Mouse (Mus musculus) megakaryocyte, adult 5-6 weeks (primary cell): ENCODE results near the gene Mlst8. TPM values are rescaled to one million over a fixed set of nuclear protein-coding genes. Genes with fewer than 3 reads are reported as not detected.
"Not testable (repeated sequence)": the region's sequence is repeated elsewhere in the genome, so short reads cannot be mapped to it uniquely, and the experiment has no call there.

ENCODE experiments used
- ATAC-seq: 2 replicates; pipeline ENCODE4 v1.8.0; 2016; ENCODE audit warnings: mild to moderate bottlenecking, inconsistent platforms; ENCODE audit not compliant: poor library complexity, severe bottlenecking
- total RNA-seq, 2 experiments: library from RNA; stranded (forward) in 1 of 2; stranded (reverse) in 1 of 2; fragments of 153-499, 151-499 nt in 1 of 2; fragments of 221-1000, 200-1000 nt in 1 of 2; gene quantifications; 2 replicates each; pipeline versions ENCODE4 v1.2.3 to v1.2.4; 2015 to 2017

Mlst8 gene
- total RNA-seq, 2 experiments from 2014 or later, result 12.5 to 42.3 TPM

DNA sequence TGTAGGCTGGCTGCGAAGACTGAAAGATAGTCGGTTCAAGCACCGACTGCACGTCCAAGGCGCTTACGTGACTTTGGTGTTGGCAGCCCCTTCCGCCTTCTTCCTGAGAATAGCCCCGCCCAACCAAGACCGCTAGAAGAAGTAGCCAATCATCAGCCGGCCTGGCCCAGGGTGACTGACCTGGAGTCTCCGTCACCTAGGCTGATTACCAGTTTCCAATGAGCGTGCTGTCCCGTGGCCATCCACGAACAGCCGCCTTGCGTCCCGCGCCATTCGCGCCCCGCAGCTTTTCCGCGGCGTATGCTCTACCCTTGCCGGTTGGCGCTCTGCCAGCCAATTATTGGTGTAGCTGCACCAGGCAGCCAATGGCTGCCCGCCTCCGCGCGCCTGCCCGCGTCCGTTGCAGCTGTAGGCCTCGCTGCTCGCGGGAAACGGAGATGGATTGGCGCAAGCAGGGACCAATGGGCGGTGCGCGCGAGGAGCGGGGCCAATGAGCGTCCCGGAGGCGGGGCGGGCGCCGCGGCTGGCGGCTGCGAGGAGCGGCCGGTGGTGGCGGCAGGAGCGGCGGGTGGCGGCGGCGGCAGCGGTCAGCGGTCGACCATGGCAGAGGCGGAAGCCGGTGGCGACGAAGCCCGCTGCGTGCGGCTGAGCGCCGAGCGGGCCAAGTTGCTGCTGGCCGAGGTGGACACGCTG is 8.8 kb downstream of the Mlst8 start, which contains the start of the genes E4f1 and Pgp:
TSS of gene E4f1 (minus strand) at position 404 of the 693 bp plus-strand sequence.
TSS of gene Pgp (plus strand) at position 483 of the 693 bp plus-strand sequence.
- peak; percentile 96 for ATAC-seq

DNA sequence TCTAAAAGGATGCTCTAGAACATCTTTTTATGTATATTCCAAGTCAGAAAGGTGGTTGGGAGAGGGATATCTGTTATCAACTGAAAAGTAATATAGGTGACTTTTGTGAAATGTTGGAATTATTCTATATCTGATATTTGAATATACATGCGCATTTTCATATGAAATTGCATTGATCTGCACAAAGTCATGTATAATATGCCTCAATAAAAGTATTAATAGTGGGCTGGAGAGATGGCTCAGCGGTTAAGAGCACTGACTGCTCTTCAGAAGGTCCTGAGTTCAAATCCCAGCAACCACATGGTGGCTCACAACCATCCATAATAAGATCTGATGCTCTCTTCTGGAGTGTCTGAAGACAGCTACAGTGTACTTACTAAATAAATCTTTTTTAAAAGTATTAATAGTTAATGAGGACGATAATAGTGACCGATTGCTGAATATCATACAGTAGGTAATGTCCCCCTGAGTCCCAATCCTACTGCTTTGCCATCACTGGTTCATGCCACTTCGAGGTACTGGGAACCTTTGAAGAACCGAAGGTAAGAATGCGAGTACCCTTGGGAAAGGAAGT is 9.5 kb downstream of the Mlst8 start:
- no peak for ATAC-seq

DNA sequence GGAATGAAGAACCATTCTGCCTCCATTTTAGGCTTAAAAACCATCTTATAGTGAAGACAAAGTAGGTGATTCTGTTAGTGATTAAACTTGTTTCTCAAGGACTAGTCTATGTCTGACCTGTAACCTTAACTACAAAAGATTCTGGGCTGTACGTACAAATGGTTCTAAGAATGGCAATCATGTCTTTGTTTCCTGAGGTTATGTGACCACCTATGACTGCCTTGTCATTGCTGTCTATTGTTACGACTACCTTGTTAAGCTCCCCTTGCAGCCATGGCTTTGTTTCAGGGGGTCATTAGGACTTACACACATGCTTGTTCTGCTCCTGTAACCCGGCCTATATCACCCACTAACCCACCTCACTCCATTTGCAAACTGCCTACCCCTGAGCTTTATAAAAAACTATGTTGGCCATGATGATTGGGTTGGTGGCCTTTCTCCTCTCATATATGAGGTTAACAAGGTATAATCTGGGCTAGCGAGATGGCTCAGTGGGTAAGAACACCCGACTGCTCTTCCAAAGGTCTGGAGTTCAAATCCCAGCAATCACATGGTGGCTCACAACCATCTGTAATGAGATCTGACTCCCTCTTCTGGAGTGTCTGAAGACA is 10.1 kb downstream of the Mlst8 start:
- ATAC-seq, result no peak

DNA sequence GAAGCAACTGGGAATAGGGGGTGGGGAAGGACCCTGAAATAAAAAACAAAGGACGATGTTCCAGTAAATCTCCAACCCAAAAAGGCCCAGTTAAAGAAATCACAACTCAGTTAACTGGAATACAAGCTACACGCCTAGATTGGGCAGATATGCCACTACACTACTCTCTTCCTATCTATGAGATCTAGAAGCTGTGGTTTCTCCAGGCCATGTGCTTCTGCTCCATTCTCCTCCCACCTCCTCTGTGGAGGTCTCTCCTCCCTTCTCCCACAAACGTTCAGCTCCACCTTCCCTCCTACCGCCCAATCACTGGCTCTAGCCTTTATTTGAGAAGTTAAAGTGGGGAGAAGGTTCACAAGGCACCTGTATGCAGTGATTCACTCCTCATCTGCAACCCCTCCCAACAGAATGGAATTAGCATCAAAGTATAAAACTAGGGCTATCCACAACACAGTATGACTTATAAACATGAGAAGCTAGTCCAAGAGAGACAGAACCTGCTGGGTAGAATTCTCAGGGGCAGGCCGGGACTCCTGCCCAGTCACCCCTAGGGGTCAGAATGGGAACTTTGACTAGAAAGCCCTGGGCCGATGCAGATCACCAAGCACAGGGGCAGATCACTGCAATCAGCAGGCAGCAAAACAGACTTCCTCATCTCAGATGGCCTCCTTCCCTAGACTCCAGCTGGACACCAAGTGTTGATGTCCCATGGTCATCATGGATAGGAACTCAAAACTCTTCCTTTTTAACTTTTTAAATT is 15.3 kb downstream of the Mlst8 start:
- ATAC-seq, result peak; percentile 82

DNA sequence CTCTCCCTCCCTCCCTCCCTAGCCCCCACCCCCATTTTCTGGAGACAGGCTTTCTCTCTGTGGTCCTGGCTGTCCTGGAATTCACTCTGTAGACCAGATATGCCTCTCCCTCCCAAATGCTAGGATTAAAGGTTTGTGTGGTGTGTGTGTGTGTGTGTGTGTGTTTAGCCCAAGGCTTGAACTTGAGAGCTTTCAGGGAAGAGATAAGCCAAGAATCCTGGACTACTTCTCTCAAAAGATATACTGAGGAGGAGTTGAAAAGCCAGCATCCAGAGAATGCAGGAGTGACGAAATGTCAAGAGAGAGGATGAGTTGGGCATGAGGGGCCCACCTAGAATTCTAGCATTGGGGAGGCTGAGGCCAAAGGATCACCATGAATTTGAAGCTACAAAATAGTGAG is 15.9 kb downstream of the Mlst8 start:
- ATAC-seq, result no peak

DNA sequence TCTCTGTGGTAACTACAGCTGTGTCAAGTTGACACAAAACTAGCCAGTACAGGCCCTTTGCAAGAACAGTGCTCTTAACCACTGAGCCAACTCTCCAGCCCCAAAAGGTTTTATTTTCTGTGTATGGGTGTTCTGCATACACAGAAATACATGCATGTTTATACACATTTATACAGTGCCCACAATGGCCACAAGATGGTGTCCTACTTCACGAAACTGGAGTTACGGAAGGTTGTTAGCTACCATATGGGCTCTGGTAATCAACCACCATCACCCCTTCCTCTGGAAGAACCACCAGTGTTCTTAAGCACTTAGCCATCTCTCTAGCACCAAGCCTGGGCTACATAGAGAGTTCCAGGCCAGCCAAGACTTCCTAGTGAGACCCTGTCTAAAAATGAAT is 17.3 kb downstream of the Mlst8 start:
- peak; percentile 49; the same call in 1 of the 2 replicates for ATAC-seq

DNA sequence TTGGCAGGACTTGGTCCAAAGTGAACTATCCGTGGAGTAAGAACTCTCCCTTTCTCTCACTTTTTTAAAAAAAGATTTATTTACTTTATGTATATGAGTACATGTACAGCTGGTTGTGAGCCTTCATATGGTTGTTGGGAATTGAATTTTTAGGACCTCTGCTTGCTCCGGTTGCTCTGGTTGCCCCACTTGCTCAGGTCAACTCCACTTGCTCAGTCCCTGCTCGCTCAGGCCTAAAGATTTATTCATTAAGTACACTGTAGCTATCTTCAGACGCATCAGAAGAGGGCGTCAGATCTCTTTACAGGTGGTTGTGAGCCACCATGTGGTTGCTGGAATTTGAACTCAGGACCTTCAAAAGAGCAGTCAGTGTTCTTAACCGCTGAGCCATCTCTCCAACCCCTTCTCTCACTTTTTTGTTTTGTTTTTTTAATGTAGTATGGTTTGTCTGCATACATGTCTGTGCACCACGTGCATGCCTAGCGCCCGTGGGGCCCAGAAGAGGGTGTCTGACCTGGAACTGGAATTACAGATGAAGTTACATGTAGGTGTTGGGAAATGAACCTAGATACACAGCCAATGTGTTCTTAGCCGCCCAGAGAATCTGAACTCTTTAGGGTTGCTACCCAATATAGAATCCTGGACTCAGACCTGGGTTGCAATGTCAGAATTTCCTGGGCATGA is 23.2 kb downstream of the Mlst8 start:
- not testable (repeated sequence) for ATAC-seq

DNA sequence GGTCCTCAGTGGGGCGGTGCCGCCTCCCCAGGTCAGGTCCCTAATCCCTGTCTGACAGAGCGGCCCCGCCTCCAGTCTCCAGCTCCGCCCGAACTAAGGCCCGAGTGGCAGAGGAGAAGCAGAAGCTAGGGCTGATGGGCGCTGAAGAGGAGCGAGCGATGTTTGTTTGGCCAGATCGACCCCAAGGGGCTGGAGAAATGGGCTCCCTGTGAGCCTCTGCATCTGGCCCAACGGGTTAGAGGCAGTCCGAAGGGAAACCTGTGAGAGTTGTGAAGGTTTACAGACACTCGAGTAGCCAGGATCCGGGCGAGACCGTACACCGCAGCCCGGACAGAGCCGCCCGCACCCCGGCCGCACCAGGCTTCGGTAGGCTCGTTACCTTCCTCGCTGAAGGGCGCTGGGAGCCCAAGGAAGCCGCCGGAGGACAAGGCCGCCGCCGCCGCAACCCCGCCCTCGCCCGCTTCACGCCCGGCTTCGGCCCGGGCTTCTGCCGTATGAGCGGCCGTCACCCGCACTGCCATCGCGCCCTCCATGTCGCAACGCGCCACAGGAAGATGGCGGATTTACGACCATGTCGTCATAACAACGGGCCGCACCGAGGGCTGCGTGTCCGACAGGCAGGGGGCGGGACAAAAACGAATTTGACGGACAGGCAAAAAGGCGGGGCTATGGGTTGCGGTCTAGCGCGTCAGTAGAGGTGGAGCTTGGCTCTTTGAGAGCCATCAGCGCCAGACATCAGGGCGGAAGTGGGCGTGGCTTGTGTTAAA is 23.9 kb downstream of the Mlst8 start:
- ATAC-seq, result peak; percentile 96

DNA sequence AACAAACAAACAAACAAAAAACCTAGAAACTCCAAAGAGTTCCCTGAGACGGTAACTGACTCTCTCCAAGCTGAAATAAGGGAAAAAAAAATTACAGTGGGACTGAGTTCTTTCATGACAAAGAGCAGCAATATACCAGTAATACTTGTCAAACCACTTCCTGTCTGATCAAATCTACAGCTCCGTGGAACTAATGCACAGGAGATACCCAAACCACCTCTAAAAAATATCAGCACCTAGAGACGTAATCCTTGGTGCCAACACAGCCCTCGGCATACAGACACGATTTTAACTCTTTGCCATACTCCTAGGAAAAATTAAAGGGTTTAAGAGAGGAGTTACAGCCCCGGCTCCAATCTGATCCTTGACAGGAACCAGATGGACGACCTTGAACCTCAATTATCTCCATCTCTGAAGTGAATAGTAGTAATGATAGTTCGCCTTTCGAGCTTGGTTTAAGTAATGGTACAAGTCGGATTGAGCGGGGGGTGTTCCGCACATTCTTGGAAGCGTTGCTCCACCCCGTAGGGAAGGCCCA is 24.6 kb downstream of the Mlst8 start:
- ATAC-seq, result no peak

DNA sequence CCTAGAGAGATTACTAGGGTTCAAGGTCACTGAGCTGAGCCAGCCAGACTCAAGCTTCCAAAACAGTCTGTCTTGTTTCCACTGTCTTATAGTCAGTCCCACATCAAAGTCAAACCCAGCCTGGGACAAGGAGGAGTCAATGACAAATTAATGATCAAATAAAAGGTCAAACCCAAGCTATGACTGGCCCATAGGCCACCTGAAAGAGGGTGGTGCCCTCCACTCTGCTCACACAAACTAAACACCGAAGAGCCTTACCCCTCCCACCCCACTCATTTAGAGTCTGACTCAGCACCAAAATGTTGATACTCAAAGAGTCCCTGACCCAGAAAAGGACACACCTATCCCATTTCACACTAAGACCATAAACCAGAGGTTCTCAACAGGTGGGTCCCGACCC is 25.5 kb downstream of the Mlst8 start:
- ATAC-seq, result no peak

DNA sequence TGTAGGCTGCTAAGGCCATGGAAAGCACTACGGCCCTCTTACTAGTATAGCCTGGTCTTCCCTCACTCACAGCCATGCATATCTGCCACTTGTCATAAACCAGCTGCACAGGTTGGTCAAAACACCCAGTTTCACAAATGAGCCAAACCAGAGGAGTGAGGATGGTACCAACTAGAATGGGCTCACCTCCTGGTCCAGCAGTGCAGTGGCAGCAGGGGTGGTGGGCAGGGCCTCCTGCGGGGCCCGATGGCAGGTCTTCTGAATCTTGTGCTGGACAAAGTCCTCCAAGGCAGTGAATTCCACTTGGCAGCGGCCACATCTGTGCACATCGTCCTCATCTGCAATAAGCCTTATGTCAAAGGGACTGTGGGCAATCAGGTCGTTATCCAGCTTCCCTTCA is 27.7 kb downstream of the Mlst8 start:
- no peak for ATAC-seq

DNA sequence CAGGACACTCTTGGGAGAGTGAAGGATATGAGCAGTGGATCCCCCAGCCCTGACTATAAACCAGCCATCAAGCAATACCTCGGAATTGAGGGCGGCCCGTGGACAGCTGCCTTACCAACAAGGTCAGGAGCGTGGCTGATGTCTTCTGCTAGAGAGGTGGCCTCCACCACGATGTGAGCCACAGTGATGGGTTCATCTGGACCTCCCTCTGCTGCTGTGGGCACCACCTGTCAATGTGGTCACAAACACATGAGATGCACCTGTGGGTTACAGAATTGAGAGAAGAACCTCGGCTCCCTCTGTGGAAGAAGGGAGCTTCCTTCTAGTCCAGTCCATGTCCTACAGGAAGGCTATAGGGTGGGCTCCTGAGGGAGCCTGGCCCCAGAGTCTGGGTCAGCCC is 29.4 kb downstream of the Mlst8 start:
- no peak for ATAC-seq

DNA sequence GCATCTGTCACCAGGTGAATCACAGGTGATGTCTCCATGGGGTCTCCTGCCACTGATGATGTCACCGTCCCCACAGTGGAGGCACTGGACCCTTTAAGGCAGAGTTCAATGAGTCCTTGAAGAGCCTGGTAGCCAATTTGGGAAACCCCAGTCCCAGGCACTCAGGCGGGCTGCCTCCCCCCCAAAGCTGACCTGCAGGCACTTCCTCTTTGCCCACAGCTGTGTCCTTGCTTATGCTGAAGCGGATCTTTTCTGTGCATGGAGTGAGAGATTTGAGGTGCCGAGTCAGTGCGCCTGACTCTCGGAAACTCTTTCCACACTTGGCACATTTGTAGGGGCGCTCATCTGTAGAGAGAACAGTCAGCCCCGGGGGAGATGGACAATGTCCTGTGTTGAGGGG is 32.3 kb downstream of the Mlst8 start:
- ATAC-seq, result no peak

DNA sequence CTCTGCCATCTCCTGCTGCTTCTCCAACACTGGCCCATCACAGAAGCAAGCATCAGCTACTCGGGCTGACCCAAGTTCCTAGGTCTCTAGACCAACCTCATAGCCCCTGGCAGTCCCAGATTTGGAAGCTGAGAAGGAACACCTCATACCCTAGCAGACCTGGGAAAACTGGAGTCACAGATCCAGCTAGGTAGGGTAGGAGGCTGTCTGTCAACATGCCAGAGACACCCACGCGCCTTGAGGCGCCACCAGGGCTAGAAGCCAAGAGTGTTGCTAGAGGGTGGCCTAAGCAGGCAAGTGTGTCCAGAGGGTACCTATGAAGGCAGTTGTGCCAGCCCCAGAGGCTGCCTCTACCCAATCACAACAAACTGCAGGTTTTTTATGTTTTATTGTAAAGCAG is 35.5 kb downstream of the Mlst8 start:
- no peak for ATAC-seq

DNA sequence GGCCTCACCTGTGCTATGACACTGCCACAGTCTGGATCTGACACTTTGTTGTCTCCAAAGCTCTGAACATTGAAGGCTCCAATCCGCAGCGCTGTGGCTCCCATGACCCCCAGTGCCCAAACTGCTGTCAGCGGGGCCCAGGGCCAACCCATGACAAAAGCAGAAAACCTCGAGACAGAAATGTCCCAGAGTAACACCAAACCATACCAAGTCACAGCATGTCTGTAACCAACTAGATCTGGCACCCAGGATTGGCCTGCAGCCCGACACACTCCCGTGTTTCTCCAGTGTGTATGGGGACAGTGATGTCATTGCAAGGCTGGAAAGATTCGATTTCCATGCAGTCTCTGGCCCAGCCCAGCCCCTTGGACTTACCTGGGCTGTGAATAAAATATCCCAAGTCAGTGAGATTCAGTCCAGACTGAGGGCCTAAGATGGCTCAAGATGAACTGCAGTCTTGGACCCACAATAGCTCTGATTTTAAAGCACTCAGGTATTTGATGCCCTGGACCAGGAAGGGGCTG is 36.2 kb downstream of the Mlst8 start, which contains the start of gene Dnase1l2:
TSS of gene Dnase1l2 (minus strand) at position 474 of the 524 bp plus-strand sequence.
- ATAC-seq, result no peak

DNA sequence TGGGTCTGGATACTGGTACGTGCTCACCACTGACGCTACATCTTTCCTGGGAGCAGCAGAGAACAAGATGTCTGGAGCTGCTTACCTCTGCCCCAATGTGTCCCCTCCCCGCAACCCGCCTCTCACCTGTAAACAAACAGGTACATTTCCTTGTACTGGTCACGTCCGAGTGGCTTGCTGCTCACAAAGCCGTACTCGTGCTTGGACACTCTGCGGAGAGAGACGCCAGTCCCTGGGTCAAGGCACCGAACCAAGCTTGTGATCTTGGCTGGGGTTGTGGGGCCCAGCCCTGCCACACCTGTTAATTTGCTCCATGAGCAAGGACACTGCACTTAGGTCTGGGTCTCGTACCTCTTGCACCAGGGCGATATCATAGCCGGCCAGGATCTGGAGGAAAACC is 36.8 kb downstream of the Mlst8 start:
- no peak for ATAC-seq

DNA sequence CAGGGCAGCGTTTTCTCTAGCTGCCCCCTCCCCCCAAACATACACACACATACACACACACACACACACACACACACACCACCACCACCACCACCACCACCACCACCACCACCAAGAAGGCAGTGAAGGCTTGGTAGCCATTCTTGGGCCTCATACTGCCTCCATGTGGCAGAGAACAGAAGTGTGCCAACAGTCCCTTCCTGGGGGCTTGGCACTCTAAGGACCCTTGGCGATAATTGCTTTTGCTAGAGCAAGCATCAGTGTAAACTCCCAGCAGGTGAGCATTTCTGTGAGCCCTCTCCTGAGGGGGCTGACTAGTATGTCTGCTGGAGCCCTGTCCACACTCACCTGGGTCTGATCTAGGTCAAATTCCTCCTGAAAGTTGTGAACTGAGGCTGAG is 37.7 kb downstream of the Mlst8 start:
- ATAC-seq, result no peak

DNA sequence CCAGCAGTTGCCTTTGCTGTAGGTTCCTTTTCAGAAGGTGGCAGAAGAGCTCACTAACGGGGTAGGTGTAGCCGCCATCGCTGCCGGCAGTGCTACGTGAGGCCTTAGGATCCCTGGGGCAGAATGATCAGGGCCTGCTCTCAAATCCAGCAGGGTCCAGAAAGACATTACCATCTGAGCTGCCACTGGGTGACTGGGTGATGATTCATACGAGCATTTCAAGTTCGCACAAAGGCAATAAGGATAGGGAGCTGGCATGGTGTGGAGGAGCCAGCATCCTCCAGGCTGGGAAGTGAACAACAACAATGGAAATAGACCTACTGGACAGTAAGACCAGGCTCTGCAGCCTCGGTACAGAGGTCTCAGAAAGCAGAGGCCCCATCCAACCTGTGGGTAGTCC is 38.5 kb downstream of the Mlst8 start:
- ATAC-seq, result no peak

DNA sequence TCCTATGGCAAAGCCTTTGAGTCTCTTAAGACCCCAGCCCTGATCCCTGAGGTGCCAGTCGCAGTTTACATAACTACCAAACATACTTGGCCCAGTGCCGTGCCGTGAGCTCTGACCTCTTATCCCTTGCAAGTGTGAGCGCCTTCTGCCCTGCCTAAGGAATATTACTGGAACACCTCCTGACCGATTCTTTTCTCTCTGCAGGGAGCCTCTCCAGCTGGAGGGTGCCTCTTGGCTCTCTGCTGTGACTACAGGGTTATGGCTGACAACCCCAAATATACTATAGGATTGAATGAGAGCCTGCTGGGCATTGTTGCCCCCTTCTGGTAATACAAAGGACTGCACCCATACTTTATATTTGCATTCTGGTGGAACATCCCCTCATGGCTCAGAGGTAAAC is 41.9 kb downstream of the Mlst8 start:
- peak; percentile 86 for ATAC-seq
